Mouse (Mus musculus) fibroblast of lung, adult 2 months (primary cell): ENCODE results near the gene Cfap100.

ENCODE experiments used
- DNase-seq: peaks from one replicate; pipeline ENCODE4 v3.0.0-alpha.2; 2011; ENCODE audit warnings: low read depth

Gene Cfap100

GRCm38 (mm10) chr6:90457421-90457820, 28.8 kb upstream of the Cfap100 start:
- no peak for DNase-seq

DNA sequence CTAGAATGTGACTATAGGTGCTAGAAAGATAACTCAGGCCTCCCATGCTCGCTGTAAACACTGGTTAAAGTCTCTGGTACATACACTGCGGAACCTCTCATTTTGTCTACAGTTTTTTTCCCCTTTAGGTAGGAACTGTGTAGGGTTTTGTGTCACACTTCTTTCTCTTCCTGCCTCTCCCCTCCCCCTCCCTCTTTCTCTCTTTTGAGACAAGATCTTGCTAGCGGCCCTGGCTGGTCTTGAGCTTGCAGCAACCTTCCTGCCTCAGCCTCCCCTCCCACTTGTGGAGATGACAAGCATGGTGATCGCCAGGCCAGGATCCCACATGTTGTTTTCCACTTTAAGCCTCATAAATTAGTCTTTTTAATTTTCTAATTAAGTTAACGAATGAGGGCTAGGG, 25.2 kb upstream of the Cfap100 start:
- DNase-seq = no peak

DNA sequence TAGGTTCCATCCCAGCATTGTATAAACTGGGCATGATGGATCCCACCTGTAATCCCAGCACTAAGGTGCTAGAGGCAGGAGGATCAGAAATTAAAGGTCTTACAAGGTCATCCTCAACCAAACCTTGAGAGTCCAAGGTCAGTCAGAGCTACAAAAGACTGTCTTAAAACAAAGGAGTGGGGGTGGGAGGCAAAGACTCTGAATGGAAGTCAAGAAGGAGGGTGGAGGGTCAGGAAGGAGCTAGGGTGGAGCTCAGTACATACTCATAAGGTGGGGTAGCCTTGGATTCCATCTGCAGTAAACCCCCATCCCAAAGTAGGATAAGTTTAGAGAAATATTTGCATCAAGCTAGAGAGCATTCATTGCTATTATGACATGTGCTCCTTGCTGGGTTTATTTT, 24.0 kb upstream of the Cfap100 start:
- no peak for DNase-seq

- no peak for DNase-seq
These were observed 22.9 kb upstream of the Cfap100 start for GRCm38 (mm10) chr6:90451512-90451911.

GRCm38 (mm10) chr6:90450697-90451096, 22.1 kb upstream of the Cfap100 start:
- DNase-seq = no peak

- no peak for DNase-seq
These were observed 21.6 kb upstream of the Cfap100 start for GRCm38 (mm10) chr6:90450179-90450578.

DNA sequence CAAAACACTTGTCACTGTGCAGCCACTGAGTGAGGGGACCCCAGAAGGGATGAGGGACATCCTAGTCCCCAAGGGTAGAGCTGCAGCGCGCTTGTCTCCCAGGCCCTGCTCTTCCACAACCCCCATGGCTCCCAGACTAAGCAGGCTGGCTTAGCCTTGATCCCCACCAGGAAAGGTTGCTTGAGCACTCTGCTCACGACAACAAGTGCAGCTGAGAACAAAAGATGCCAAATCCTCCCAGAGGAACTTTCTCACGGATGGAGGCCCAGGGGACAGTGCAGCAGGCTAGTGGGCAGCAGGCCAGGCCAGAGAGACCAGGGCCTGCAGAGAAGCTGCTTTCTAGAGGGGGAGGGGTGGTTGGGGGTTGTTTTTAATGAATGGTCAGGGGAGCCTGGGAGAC, 18.3 kb upstream of the Cfap100 start:
- no peak for DNase-seq

DNA sequence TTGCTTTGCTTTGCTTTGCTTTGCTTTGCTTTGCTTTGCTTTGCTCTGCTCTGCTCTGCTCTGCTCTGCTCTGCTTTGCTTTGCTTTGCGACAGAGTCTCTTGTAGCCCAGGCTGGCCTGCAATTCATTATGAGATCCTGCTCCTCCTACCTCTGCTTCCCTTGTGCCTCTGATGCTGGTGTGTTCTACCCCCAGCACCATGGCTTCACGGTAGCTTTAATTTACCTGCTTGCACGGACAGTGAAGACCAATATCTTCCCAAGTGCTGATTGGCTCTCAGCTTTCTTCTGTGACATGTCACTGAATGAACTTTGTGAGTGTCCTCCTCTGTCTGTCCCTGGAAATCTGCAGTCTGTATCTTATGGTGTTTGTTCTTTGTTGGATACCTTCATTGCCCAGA, 8.4 kb upstream of the Cfap100 start:
- no peak for DNase-seq

DNA sequence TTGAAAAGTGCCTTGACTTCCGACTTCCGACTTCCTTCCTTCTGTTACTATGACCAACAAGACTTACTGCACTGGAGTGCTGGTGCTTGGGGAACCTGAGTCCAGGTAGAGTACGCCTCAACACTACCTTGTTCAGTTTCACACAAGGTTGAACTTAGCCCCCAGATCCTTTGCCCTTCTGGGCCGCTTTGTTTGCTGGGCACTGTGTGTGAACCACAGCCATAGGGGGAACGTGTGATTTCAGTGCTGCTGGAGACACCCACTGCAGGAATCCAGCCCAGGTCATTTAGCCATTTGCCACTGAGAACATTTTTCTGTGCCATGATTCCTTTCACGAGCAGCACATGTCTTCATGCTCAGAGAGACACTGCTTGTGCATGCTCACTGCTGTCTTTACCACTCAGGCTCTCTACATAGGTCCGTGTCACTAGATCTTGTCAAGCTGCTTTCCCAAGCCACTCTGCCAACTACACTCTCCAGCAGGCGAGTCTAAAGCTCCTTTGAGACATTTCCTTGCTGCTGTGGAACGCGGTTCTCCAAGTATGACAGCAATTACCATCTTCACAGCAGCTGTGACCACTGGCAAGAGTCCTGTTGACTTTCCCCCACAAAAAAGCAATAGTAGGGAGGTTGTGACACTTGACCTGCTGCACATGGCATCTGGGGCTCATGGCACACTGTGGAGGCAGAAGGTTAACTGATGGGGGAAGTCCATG, 7.8 kb upstream of the Cfap100 start:
- DNase-seq = no peak

- DNase-seq = peak; percentile 44
These were observed 6.6 kb upstream of the Cfap100 start for GRCm38 (mm10) chr6:90435195-90435618.

DNA sequence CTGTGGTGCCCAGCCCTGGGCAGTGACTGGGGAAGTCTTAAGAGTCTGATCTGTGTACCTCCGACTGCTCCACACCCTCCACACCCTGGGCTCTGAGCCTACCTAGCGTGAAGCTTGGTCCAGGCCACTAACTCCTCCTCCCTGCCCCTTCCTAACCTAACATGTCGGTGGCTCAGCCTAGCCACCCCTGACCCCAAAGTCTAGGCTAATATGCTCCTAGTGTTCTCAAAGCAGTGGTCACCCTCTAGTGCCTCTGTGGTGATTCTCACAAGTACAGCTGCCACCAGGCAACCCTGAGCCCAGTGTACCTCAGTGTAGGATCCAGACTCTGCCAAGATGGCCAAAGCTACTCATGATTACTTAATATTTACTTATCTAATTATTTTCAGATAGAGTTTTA, 6.1 kb upstream of the Cfap100 start:
- no peak for DNase-seq

- DNase-seq = no peak
These were observed 2.9 kb upstream of the Cfap100 start for GRCm38 (mm10) chr6:90431487-90431886.

DNA sequence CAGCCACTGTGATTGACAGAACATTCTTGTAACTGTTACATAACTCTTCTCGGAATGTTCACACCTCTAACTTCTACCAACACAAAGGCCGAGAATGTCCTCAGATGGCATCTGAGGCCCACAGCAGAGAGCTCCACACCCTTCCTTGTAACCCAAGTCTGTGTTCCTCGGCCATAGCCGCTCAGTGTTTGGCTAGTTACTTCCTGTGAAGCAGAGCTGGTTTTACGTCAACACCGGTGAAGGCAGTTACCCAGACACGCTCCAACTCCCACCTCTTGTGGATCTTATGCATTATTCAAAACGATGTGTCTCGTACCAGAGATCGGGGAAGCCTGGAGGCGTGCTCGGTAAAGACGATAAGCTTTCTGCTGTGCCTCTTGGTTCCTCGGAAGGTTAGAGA, 1.3 kb upstream of the Cfap100 start:
- DNase-seq = no peak

DNA sequence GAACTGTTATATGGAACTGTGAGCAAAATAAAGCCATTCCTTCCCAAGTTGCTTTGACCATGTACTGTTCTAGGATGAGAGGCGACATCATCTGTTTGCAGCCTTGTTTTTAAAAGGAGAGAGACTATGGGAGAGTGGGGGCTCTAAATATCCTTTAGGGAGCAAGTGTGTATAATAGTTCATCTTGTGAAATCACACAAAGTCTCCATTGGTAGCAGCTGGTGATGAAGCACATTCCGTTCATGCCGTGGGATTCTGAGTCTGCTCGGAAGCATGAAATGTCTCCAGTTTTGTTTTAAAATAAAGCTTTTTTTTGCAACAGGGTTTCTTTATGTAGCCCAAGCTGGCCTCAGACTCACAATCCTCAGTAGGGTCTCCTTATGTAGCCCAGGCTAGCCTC, 2.6 kb downstream of the Cfap100 start:
- peak; percentile 56 for DNase-seq

- DNase-seq = no peak
These were observed 3.2 kb downstream of the Cfap100 start for GRCm38 (mm10) chr6:90425361-90425760.

DNA sequence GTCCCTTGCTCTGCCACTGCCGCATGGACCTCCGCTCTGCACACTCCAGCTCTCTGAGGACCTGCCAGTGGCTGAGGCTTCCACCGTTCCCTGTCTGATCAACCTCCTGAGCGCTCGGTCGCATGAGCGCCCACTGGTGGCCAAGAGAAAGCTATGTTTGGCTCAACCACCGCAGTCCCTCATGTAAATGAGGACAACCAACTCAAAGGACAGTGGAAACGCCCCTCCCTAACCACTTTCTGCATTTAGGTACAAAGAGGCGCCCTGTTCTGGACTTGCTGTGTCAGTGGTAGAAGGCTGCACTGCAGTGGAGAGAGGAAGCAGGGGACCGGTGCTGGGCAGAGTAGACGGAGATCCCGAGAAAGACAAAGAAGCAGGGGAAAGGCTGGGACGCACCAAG, 6.0 kb downstream of the Cfap100 start:
- DNase-seq = peak; percentile 40

GRCm38 (mm10) chr6:90411926-90412325, 16.7 kb downstream of the Cfap100 start:
- DNase-seq = no peak

GRCm38 (mm10) chr6:90410972-90411371, 17.6 kb downstream of the Cfap100 start:
- DNase-seq = no peak

GRCm38 (mm10) chr6:90408632-90409031, 20.0 kb downstream of the Cfap100 start:
- DNase-seq = no peak

GRCm38 (mm10) chr6:90397291-90397690, 31.3 kb downstream of the Cfap100 start:
- no peak for DNase-seq

GRCm38 (mm10) chr6:90395751-90396150, 32.8 kb downstream of the Cfap100 start:
- DNase-seq = no peak

- DNase-seq = no peak
These were observed 34.6 kb downstream of the Cfap100 start for GRCm38 (mm10) chr6:90393948-90394347.

DNA sequence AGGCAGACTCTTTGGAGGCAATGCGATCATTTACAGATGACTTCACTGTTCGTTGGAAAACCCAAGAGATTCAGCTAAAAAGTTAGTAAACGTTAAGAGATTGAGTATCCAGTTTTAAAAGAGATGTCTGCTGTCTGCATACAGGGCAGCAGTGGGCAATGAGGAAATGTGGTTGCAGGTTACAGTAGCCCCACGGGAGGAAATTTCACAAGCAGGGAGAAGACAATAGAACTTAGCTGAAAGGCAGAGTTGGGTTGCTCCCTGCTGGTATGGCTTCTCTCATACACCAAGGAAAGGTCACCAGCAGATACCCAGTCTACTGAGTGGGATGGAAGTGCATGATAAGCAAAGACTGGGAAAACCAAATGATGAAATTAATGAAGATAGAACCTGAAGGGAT, 38.0 kb downstream of the Cfap100 start:
- DNase-seq = no peak

GRCm38 (mm10) chr6:90381465-90381864, 47.1 kb downstream of the Cfap100 start:
- no peak for DNase-seq
